Mouse (Mus musculus) ES-E14 (cell line): Measurements from ENCODE around the gene Mtap.

ENCODE experiments used
- CHD2 ChIP-seq: IDR thresholded peaks from 2 replicates; pipeline ENCODE4 v1.6.1; 2014; ENCODE audit warnings: mild to moderate bottlenecking, low read depth, low read length, inconsistent platforms
- HCFC1 ChIP-seq: IDR thresholded peaks from 2 replicates; pipeline ENCODE4 v1.6.1; 2012; ENCODE audit warnings: low read length, inconsistent platforms, borderline replicate concordance; ENCODE audit not compliant: insufficient read depth
- MAFK ChIP-seq: IDR thresholded peaks from 2 replicates; pipeline ENCODE4 v1.6.1; 2014; ENCODE audit warnings: mild to moderate bottlenecking, low read depth, low read length, inconsistent platforms; ENCODE audit not compliant: insufficient read depth
- ZC3H11A ChIP-seq: IDR thresholded peaks from 2 replicates; pipeline ENCODE4 v1.6.1; 2012; ENCODE audit warnings: low read depth, mild to moderate bottlenecking, inconsistent platforms, low read length, borderline replicate concordance

DNA sequence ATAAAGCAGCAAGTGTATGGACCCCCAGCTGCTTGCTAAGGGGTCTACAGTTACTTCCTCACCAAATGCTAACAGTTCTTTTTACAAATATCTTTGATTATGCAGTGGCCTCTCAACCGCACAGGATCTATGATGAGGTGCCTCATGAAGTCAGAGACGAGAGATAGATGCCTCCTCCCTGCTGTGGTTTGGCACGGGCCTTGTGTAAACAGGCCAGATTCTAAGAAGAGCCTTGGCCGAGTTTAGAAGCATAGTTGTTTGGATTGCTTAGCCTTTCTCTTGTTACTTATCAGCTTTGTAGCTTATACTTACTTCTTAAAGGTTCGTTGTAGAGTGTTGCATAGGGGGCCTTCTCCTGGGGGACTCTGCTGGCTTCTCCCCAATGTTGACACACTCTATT lies 25.6 kb downstream of the Mtap start:
- TF ChIP-seq HCFC1: no peak
- TF ChIP-seq ZC3H11A: no peak
- TF ChIP-seq MAFK: no peak
- no peak for TF ChIP-seq CHD2
